Mouse (Mus musculus): Measurements from ENCODE around the gene Mageb4. TPM values are rescaled to one million over a fixed set of nuclear protein-coding genes. Genes with fewer than 3 reads are reported as not detected.

Gene Mageb4
- not detected for total RNA-seq (2023)

GRCm38 (mm10) chrX:86304993-86305392 is at the start of gene Mageb4:
Mageb4 (minus strand) TSS chrX:86305093.

Other genes starting within 250 kb of the Mageb4 start
- not detected for gene Nr0b1, start 113.3 kb downstream of the Mageb4 start, total RNA-seq (2023)

Data from CD4-positive naive resting alpha-beta T cell, adult 76 days (primary cell).